Mouse (Mus musculus): ENCODE results near the gene Diaph2. TPM values are rescaled to one million over a fixed set of nuclear protein-coding genes. Genes with fewer than 3 reads are reported as not detected.
"Not testable (repeated sequence)": the region's sequence is repeated elsewhere in the genome, so short reads cannot be mapped to it uniquely, and the experiment has no call there.

Gene Diaph2
- total RNA-seq, 2 experiments from 2014 or later = 6.4 to 9.6 TPM

- no peak for DNase-seq
These were observed 531.9 kb downstream of the Diaph2 start for GRCm38 (mm10) chrX:130281484-130281883.

GRCm38 (mm10) chrX:130287032-130287431 is 537.5 kb downstream of the Diaph2 start:
- no peak for DNase-seq

- DNase-seq = no peak
These were observed 540.2 kb downstream of the Diaph2 start for GRCm38 (mm10) chrX:130289775-130290174.

GRCm38 (mm10) chrX:130350808-130351435 is 601.4 kb downstream of the Diaph2 start:
- no peak for DNase-seq

- no peak for DNase-seq
These were observed 601.9 kb downstream of the Diaph2 start for GRCm38 (mm10) chrX:130351480-130351879.

- no peak for DNase-seq
These were observed 644.1 kb downstream of the Diaph2 start for GRCm38 (mm10) chrX:130393508-130394145.

- no peak for DNase-seq
These were observed 653.7 kb downstream of the Diaph2 start for GRCm38 (mm10) chrX:130403214-130403613.

- DNase-seq = not testable (repeated sequence)
These were observed 657.9 kb downstream of the Diaph2 start for GRCm38 (mm10) chrX:130407471-130407870.

- no peak for DNase-seq
These were observed 659.4 kb downstream of the Diaph2 start for GRCm38 (mm10) chrX:130408985-130409384.

GRCm38 (mm10) chrX:130423134-130423533 is 673.6 kb downstream of the Diaph2 start:
- no peak for DNase-seq

GRCm38 (mm10) chrX:130451822-130452487 is 702.4 kb downstream of the Diaph2 start:
- DNase-seq = no peak

GRCm38 (mm10) chrX:130452488-130452823 is 702.9 kb downstream of the Diaph2 start:
- DNase-seq = no peak

- no peak for DNase-seq
These were observed 723.6 kb downstream of the Diaph2 start for GRCm38 (mm10) chrX:130473133-130473532.

- no peak for DNase-seq
These were observed 731.3 kb downstream of the Diaph2 start for GRCm38 (mm10) chrX:130480877-130481276.

GRCm38 (mm10) chrX:130502680-130503464 is 753.3 kb downstream of the Diaph2 start:
- no peak for DNase-seq

GRCm38 (mm10) chrX:130503465-130503860 is 753.9 kb downstream of the Diaph2 start:
- DNase-seq = no peak

GRCm38 (mm10) chrX:130505626-130506025 is 756.1 kb downstream of the Diaph2 start:
- DNase-seq = no peak
